Mouse (Mus musculus) heart, postnatal 0 days (tissue): ENCODE results near the gene Cc2d2a. TPM values are rescaled to one million over a fixed set of nuclear protein-coding genes. Genes with fewer than 3 reads are reported as not detected.

Experiments used
- ATAC-seq: fragments of 200-750 bp; cut with Nextera tagmentation; 2 replicates; pipeline ENCODE4 v1.8.0; 2017; ENCODE audit warnings: low read depth, moderate number of reproducible peaks, moderate library complexity; ENCODE audit not compliant: insufficient read depth
- DNase-seq: peaks from one replicate; pipeline ENCODE4 v3.0.0-alpha.2; 2016; ENCODE audit warnings: low spot score
- H3K27ac ChIP-seq: fragments of 300-500 bp; sonication (generic); 2 replicates; pipeline ENCODE4 v1.5.1; 2014; ENCODE audit warnings: low read depth, mild to moderate bottlenecking
- H3K27me3 ChIP-seq: fragments of 300-500 bp; sonication (generic); 2 replicates; pipeline ENCODE4 v1.6.1; 2014; ENCODE audit warnings: low read length, mixed read lengths; ENCODE audit not compliant: control insufficient read depth, insufficient read depth
- H3K36me3 ChIP-seq: fragments of 300-500 bp; sonication (generic); replicated peaks from 2 replicates; pipeline ENCODE4 v1.6.1; 2014; ENCODE audit warnings: low read length, mixed read lengths; ENCODE audit not compliant: control insufficient read depth, insufficient read depth
- H3K4me1 ChIP-seq: fragments of 300-500 bp; sonication (generic); 2 replicates; pipeline ENCODE4 v1.6.1; 2014; ENCODE audit warnings: antibody characterized with exemption; ENCODE audit not compliant: control insufficient read depth, insufficient read depth
- H3K4me2 ChIP-seq: fragments of 300-500 bp; sonication (generic); 2 replicates; pipeline ENCODE4 v1.6.1; 2014; ENCODE audit warnings: low read depth, mild to moderate bottlenecking, low read length, moderate library complexity
- H3K4me3 ChIP-seq: fragments of 300-500 bp; sonication (generic); 2 replicates; pipeline ENCODE4 v1.5.1; 2014; ENCODE audit warnings: low read depth, low read length
- H3K9ac ChIP-seq: fragments of 300-500 bp; sonication (generic); replicated peaks from 2 replicates; pipeline ENCODE4 v1.6.1; 2014; ENCODE audit warnings: low read depth, low read length, mixed read lengths
- H3K9me3 ChIP-seq: fragments of 300-500 bp; sonication (generic); replicated peaks from 2 replicates; pipeline ENCODE4 v1.6.1; 2016; ENCODE audit warnings: low read length; ENCODE audit not compliant: control insufficient read depth
- CTCF ChIP-seq: IDR thresholded peaks from 2 replicates; pipeline ENCODE4 v1.5.1; 2016; ENCODE audit warnings: antibody characterized with exemption, control low read depth, low read depth
- EP300 ChIP-seq: IDR thresholded peaks from 2 replicates; pipeline ENCODE4 v1.6.1; 2016; ENCODE audit warnings: antibody characterized with exemption, low read depth
- WGBS: fragments of 180-500 bp; shearing (Covaris S2); extraction: QIAGEN DNeasy Blood & Tissue Kit; methylation state at CpG from one replicate; pipeline ENCODE4 v1.1.7; 2014; 5-methylcytosine and 5-hydroxymethylcytosine counted together
- polyA plus RNA-seq: library from polyadenylated mRNA; unstranded; fragments of >200 nt; fragmentation: Nextera tagmentation; extraction: Ambion mirVana; gene quantifications from 2 replicates; pipeline ENCODE4 v1.2.1, GENCODE M21; 2015
- total RNA-seq: library from RNA; depleted of rRNA; stranded (reverse); fragments of >200 nt; gene quantifications from 2 replicates; pipeline ENCODE4 v1.2.3, GENCODE M21; 2014; ENCODE audit warnings: low replicate concordance

Cc2d2a gene
- total and polyA plus RNA-seq, 2 experiments from 2014 or later, result 3.1 to 6.6 TPM

GRCm38 (mm10) chr5:43645020-43645419, 17.1 kb upstream of the Cc2d2a start:
- H3K9ac ChIP-seq, result no peak overlapping the region
- H3K4me1 ChIP-seq, result no peaks in the 10 kb centered on the region
- no peak overlapping the region for H3K4me2 ChIP-seq
- H3K9me3 ChIP-seq, result no peaks in the 10 kb centered on the region
- no peak for TF ChIP-seq CTCF
- no peak for TF ChIP-seq EP300
- DNase-seq (no peak), ATAC-seq (no peak)
- 73% methylated on average over 4 of the region's 4 CpGs for WGBS
- no peaks in the 10 kb centered on the region for H3K36me3 ChIP-seq
- H3K27ac ChIP-seq, result no peak overlapping the region
- H3K4me3 ChIP-seq, result no peak overlapping the region
- no peaks in the 10 kb centered on the region for H3K27me3 ChIP-seq

- H3K4me3 ChIP-seq, result no peak overlapping the region
- ATAC-seq, result no peak
- TF ChIP-seq EP300 (no peak), CTCF (no peak)
Observed at GRCm38 (mm10) chr5:43647098-43647774, 14.9 kb upstream of the Cc2d2a start.

GRCm38 (mm10) chr5:43661498-43661897, 648 bp upstream of the Cc2d2a start:
- no peak for DNase-seq

More at GRCm38 (mm10) chr5:43647098-43647774, 14.9 kb upstream of the Cc2d2a start:
- 60% methylated on average over 12 of the region's 12 CpGs for WGBS
- Histone ChIP-seq H3K9me3 (no peaks in the 10 kb centered on the region), H3K4me2 (no peak overlapping the region), H3K4me1 (no peaks in the 10 kb centered on the region), H3K27me3 (no peaks in the 10 kb centered on the region), H3K36me3 (no peaks in the 10 kb centered on the region), H3K9ac (no peak overlapping the region), H3K27ac (no peak overlapping the region)
- DNase-seq, result no peak

GRCm38 (mm10) chr5:43663531-43663930, 1.4 kb downstream of the Cc2d2a start:
- Histone ChIP-seq H3K4me2 (peak overlapping the region; percentile 64), H3K9ac (peak overlapping the region; percentile 58; the same call in 1 of the 2 replicates), H3K36me3 (no peaks in the 10 kb centered on the region), H3K4me3 (peak overlapping the region; percentile 62), H3K27ac (peak overlapping the region; percentile 95), H3K27me3 (no peaks in the 10 kb centered on the region), H3K4me1 (peaks cover 29% of the 10 kb centered on the region), H3K9me3 (no peaks in the 10 kb centered on the region)
- 36% methylated on average over 6 of the region's 6 CpGs for WGBS
- ATAC-seq (no peak), DNase-seq (no peak)
- TF ChIP-seq EP300 (no peak), CTCF (no peak)

More at GRCm38 (mm10) chr5:43661498-43661897, 648 bp upstream of the Cc2d2a start:
- no peak overlapping the region for H3K9ac ChIP-seq
- no peaks in the 10 kb centered on the region for H3K9me3 ChIP-seq
- TF ChIP-seq EP300 (no peak), CTCF (no peak)
- H3K4me3 ChIP-seq, result no peak overlapping the region
- H3K36me3 ChIP-seq, result no peaks in the 10 kb centered on the region
- ATAC-seq, result no peak
- H3K27me3 ChIP-seq, result no peaks in the 10 kb centered on the region
- WGBS, result 75% methylated on average over 3 of the region's 3 CpGs
- peak overlapping the region; percentile 64 for H3K4me2 ChIP-seq
- H3K4me1 ChIP-seq, result peaks cover 25% of the 10 kb centered on the region
- peak overlapping the region; percentile 95 for H3K27ac ChIP-seq

GRCm38 (mm10) chr5:43665144-43665543, 3.0 kb downstream of the Cc2d2a start:
- Histone ChIP-seq H3K4me2 (peak overlapping the region; percentile 57), H3K9me3 (no peaks in the 10 kb centered on the region), H3K27me3 (no peaks in the 10 kb centered on the region), H3K4me1 (peaks cover 29% of the 10 kb centered on the region), H3K4me3 (peak overlapping the region; percentile 39), H3K36me3 (no peaks in the 10 kb centered on the region), H3K27ac (no peak overlapping the region), H3K9ac (no peak overlapping the region)
- TF ChIP-seq EP300 (no peak), CTCF (no peak)
- peak; percentile 63 for ATAC-seq
- peak; percentile 82 for DNase-seq
- WGBS, result 21% methylated on average over 5 of the region's 5 CpGs
